Mouse (Mus musculus) kidney, postnatal 14 days (tissue): Measurements from ENCODE around the gene Pold2.
A peak's percentile ranks its signal among the peaks of the same experiment; 100 is the strongest.

Source experiments
- DNase-seq: peaks from one replicate; pipeline ENCODE4 v3.0.0; 2022; ENCODE audit warnings: mixed read lengths

The Pold2 gene

DNA sequence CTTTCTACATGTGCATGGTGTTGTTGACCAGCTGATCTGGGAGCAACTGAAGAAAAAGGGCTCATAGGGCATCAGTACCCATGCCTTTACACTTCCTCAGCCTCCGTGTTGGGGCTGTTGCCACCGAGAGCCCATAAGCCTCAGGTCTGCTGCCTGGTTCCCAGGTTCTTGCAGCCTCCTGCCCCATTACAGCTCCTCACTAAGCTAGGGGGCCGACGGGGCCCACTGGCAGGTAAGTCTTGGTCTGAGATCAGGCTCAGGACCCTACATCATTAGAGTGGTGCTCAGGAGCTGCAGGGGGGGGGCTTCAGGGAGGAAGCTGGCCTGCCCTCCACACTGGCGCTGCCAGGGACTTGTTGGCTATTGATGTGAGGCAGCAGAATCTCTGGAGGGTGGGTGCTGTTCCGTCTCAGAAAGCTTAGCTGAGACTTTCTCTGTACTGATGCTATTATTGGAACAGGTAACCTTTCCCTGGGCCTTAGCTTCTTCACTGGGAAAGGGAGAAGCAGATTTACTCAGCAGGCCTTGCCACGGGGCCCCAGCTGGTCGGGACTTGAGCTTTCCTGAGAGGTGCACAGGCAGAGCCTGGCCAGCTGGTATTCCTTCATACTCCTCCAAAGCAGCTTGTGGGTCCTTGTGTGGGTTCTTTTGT, 21.5 kb downstream of the Pold2 start:
- DNase-seq = no peak

DNA sequence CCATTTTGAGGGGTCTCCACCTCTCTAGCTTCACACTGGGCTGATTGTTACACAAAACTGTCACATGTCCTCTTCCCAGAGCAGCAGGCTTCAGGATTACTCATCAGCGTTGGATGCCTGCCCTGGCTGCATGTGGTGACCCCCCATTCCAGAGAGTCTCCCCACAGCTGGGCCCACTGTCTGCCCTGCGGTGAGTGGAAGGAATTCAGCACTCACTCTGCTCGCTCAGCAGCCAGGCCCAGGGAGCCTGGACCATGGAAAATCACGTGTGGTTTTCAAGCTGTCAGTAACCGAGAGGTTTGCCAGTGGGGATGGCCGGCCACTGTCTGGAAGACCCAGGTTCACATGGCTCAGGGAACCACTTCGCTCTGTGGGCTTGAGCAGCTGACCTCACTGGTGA, 22.2 kb downstream of the Pold2 start:
- DNase-seq = peak; percentile 60

DNA sequence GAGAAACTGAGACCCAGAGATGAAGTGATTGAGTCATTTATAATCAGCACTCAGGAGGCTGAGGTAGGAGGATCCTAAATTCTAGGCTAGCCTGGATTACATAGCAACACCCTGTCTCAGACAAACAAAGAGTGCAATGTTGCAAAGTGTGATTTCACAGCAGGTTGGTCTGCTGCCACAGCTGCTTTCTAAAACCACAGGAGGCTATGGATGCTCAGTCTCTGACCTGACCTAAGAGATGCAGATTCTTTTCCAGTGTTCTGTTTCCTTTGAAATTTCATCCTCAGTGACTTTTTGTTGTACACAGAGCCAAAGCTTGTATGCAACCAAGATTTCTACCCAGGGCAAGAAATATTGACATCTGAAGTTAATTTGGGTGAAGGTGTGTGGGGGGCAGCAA, 22.6 kb downstream of the Pold2 start:
- DNase-seq = no peak

DNA sequence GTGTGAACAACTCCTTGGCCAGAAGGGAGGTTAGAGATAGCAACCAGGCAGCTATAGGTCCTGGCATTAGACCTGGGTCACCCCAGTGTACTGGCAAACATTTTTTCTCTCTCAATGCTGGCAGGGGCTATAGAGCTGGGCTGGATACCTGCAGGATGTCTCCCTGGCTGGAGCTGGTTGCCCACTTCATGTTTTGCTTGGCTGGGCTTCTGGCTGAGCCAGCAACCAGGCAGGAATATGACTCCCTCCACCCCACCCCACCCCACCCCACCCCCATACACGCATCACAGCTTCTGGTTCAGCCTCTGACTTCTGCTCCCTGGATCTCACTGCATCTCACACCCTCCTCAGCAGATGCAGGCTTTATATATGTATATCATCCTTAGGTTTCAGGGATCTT, 25.8 kb downstream of the Pold2 start:
- peak; percentile 48 for DNase-seq

DNA sequence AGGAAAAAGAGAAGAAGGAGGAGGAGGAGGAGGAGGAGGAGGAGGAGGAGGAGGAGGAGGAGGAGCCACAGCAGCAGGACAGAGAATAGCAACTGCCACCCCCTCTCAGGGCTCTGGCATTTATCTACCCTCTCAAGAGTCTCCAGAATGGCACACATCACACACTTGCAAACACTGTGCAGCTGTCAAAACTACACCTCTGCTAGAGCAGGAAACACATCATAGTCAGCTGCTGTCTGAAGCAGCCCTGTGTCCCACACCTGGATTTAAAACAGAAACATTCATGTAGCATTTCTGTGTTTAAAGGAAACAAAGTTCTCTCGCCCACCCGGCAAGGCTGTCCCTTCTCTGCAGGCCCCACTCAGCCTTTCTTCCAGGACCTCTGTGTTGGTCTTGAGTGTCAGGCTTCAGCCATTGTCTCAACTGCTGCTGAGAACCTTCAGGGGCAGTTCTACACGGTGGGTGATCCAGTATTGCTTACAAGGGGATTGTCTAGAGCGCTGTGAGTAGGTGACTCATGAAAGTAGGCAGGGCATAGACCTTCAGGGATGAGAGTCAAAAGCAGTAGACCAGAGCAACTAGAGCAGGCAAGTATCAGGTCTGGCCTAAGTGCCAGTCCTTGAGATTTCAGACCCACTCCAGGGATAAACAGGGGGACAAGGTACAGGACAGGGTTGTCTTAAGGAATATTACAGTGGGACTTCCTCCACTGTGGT, 26.9 kb downstream of the Pold2 start:
- no peak for DNase-seq

DNA sequence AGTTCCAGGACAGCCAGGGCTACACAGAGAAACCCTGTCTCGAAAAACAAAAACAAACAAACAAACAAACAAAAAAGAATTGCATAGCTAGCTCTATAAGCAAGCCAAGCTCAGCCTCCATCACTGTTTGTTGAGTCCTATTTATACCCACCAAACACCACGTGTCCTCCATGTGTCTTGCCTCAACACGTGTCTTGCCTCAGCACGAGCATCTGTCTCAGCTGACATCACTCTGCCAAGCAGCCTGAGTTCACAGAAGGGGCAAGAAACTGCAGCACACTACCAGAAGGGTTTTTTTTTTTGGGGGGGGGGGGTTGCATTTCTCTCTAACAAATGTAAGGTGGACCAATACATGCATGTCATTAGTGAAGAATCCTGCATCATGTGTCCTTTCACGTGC, 27.6 kb downstream of the Pold2 start:
- DNase-seq = no peak

DNA sequence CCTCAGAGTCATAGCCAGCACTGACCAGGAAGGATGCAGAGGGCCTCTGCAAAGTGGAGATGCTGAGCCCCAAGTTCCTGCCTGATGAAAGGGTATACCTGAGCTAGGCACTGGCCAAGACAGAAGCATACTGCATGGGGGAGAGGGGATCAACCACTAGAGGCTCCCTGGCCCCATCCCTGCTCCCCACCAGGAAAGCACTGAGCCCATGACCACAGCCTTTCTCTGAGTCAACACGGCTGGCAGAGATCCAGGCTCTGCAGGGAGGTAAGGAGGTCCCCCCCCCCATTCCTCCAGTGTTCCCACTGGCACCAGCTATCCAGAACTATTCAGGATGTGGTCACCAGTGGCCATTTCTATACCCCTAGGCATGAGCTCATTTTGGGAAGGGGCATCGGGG, 28.8 kb downstream of the Pold2 start:
- DNase-seq = no peak

DNA sequence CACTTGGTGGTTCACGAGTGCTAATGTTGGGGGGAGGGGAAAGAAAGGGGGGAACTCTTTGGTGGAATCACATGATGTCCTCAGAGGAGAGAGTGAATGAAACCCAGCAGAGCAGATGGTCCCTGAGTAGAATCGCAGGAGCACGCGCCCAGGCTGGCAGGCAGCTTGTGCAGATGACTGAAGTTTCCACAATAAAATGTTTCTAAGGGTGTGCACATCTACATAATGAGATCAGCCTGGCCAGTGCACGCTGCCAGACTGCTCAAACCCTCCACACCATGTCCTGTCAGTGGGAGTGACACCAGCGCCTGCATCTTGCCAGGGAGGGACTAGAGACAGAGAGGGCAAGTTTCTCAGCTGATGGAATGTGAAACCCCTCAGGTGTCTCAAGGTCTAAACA, 29.4 kb downstream of the Pold2 start:
- DNase-seq = no peak

DNA sequence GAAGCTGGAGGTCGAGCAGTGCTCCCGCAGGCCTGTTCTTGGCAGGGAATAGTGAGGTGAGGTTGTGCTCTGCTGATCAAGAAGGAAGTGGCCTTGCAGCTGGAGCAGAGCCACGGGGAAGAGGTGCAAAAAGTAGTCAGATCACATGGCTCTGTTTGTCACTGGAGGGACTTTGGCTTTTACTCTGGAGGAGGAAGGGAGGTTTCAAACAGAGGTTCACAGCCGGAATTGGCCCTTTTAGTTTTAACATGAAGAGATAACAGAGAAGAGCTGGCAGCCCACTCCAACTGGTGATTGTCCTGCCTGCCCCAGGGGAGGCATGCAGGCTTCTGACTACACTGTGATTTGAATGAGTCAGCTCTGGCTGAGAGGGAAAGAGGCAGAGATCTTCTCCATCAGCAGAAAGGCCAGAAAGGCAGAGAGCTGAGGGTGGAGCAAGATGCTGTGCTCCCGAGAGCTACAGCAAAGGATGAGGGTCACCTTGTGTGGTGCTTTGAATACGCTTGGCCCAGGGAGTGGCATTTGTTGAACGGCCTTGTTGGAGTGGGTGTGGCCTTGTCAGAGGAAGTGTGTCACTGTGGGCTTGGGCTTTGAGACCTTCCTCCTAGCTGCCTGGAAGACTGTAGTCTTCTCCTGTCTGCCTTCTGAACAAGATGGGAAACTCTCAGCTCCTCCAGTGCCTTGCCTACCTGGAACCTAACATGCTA, 31.3 kb downstream of the Pold2 start:
- DNase-seq = peak; percentile 87

DNA sequence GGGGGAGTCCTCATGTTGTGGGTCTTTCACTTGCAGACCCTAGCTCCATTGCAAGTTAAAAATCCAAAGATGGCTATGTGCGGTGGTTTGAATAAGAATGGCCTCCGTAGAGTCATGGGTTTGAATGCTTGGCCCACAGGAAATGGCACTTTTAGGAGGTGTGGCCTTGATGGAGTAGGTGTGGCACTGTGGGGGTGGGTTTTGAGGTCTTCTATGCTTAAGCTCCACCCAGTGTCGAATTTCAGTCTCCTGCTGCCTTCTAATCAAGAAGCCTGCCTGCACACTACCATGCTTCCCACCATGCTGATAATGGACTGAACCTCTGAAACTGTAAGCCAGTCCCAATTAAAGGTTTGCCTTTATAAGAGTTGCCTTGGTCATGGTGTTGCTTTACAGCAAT, 35.0 kb downstream of the Pold2 start:
- DNase-seq = no peak

DNA sequence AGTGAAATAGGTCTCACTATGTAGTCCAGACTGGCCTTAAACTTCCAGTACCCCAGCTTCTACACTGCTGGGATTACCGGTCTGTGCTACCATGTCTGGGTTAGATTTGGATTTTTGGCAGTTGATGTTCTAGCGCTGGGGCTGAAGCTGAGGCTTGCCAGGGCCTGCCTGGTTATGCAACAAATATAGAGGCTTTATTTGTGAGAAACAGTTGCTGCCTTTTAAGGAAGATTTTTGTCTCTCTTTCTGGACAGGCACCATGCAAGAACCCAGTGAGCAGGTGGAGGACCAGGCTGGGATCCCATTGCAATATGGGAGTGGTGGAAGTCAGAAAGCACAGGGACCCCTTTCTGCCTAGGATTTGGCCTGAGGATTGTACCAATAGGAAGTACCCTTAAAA, 36.3 kb downstream of the Pold2 start:
- no peak for DNase-seq

DNA sequence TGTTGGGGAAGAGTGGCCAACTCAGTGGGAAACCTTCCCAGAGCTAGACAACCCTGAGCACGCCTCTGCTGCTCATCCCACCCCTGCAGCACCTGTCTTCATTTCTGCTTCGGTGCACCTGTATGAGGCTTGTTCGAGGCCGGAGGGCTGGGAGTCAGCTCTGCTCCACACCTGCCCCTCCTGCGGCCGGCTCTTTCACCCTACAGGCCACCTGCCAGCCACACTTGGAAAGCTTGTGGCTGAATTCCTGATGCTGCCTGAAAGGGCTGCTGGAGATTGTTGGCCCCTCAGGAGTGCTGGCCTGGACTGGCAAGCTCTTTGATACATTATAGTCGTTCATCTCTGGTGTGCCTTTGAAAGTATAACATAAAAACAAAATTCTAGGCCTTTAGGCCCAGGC, 37.7 kb downstream of the Pold2 start:
- DNase-seq = no peak

DNA sequence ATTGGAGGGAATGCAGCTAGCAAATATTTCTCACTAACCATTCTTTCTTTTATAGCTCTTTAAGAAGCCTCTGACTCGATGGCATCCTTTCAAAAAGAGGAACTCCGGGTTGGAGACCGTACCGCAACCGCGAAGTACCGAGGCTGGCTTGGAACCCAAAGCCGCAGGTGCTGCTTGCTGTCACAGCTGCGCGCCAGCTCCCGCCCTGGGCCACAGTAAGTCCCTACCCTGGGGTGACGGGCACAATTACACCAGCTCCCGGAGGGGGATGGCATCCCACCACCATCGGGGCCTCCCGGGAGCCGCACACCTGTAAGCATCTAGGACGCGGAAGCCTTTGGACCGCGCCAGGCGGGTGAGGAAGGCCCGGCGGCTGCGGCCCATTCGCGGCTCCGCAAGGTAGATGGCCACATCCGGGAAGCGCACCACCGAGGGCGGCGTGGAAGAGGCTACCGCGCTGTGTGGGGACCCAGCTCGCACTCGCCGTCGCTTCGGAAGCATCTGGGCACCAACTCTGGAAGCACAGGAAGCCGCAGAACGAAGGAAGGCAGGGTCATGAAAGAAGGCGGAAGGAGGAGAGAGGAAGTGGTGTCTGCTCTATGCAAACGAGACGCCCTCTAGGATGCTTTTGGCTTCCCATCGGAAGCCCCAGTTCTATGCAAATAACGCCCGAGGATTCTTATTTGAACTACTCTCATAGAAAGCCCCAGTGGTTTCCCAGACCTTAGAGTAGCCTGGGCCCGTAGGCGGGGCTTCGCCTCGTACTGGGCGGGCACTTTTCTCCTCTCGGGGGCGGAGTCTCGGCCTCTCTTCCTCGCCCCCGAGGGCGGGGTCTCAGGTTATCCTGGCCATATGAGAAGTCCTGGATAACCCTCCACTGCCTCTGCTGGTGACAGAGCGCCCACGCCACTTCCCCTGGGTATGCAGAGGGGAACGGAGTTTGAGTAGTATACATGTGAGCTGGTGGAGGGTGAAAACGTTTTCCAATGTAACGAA, 40.5 kb downstream of the Pold2 start, which contains the start of gene Polm:
TSS of gene Polm (minus strand) at position 766 of the 996 bp plus-strand sequence.
- peak; percentile 96 for DNase-seq

DNA sequence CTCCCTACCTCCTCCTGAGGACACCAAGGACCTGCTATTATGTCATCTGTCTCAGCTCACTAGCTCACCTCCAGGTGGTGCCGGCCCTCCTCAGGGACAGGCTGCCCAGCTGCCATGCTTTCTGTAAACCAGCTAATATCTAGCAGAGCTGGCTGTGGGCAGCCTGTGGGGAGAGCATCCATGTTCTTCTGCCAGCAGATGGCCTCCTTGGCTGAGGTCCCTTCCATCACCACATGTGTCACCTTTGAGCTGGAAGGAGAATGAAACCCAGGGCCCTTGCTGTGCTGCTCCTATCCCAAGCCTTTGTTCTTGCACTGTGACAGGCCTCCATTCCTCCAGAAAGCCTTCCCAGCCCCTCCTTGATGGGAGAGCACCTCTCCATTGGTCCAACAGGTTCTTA, 42.0 kb downstream of the Pold2 start:
- peak; percentile 38 for DNase-seq

DNA sequence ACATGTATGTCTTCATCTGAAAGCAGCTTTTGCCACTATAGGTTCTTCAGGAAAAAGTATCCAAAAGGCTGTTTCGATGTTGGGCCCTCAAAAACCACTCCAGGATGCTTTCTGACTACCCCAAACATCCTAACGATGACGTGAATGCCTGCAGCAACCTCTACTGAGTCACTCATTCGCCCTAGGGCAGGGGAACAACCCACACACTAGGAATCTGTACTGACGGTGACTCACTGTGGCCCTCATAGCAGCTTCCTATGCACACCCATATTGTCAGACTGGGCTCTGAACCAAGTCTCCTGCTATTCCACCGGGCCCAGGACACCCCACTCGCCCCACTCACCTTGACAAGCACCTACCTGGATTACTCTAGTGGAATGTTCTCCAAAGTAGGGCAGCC, 43.0 kb downstream of the Pold2 start:
- no peak for DNase-seq

DNA sequence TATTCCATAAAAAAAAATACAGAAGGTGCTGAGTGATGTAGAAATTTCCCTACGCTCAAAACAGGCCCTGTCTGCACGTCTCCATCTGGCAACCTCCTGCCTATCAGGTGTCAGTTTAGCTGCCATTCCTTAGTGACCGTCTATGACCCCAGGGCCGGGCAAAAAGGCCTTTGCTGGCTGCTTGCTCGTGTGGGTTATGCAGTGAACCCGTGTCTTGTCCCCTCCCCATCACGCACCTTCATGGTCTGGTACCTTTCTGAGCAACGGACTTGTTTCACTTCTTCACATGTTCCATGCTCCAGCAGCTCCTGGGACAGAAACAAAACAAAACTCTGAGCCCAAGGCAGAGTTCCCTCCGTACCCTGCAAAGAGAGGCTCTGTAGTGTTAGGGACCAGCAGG, 43.6 kb downstream of the Pold2 start:
- no peak for DNase-seq

DNA sequence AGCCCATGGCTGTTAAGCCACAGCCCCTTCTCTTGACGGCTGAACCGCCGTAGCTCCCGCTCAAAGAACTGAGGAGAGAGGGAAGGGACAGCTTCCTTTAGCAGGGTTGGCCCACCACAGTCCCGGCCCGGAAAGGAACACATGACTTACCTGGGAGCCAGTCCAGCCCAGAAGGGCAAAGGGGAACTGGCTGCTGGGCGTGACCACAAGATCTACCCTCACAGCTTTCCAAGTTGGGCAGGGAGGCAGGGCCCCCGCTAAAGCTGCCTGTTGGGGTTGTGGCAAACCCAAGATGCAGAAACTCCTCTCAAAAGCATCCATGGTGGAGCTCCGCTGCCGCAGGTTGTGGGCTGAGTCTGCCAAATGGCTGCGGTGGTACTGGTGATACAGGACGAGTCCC, 48.8 kb downstream of the Pold2 start:
- DNase-seq = no peak

DNA sequence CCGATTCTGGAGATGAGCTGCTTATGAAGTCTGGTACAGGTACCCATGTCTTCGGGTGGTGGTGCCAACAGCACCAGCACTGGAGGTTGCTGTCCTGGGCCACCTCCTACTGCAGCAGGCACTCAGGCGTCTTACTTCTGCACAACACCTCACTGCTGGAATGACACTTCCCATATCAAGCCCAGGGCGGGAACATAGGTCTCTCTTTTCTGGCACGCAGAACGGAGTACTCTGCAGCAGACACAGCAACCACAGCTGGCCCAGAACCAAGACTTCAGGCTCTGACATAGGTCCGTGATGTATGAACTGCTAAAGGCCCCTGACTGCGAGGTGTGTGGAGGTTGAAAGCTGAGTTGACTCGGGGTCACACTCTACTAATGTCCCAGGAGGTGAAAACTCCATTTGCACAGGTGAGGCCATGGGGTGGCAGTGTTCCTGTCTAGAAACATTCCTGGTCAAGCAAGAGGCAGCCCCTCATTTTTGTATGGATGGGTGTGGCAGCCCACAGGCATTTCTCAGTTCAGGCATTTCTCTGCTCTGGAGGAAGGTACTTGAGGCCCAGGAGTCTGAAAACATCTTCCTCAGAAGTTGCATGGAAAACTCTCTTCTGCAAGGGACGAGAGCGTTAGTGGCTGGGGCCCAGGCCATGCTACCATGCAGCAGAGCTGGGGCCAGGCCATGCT, 49.4 kb downstream of the Pold2 start:
- DNase-seq = no peak

DNA sequence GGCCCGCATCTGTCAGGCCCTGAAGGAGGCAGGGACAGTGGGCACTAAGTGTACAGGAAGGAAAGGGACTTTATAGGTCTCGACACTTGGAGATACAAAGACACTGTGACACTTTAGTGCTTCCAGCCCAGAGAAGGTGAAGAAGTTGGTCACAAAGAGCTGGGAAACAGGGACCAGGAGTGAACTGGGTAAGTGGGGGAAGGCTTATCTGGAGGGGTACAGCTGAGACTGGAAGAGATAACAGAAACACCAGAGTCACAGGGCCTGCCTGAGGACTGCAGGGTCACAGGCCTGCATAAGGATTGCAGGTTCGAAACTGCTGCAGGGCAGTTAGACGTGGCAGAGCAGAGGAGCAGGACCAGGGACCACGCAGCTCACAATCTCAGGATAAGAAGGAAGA, 50.2 kb downstream of the Pold2 start:
- no peak for DNase-seq

DNA sequence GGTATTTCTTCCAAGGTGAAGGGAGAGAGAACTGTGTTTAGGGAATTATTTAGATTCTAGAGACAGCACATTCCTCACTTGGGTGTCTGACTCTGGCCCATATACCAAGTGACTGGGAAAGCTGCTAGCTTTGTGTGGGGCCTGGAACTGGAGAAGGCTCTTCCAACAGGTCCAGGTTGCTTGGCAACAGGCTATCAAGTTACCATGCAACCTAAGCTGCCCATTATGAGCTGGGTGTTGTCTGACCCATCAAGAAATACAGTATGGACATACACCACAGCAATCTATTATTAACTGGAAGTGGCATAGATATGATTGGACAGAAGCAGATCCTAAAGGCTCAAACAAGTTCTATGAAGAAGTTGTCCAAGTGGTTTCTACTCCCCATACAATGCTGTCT, 52.7 kb downstream of the Pold2 start:
- no peak for DNase-seq
